Mouse (Mus musculus) hindbrain, embryonic 12.5 days (tissue): ENCODE results near the gene Hdhd3. TPM values are rescaled to one million over a fixed set of nuclear protein-coding genes. Genes with fewer than 3 reads are reported as not detected.

Source experiments
- ATAC-seq: fragments of 200-750 bp; cut with Nextera tagmentation; 2 replicates; pipeline ENCODE4 v1.8.0; 2017; ENCODE audit warnings: moderate TSS enrichment; ENCODE audit not compliant: low FRiP score
- H3K27ac ChIP-seq: fragments of 300-500 bp; sonication (generic); 2 replicates; pipeline ENCODE4 v1.5.1; 2016; ENCODE audit warnings: mild to moderate bottlenecking
- H3K27me3 ChIP-seq: fragments of 300-500 bp; sonication (generic); 2 replicates; pipeline ENCODE4 v1.6.1; 2016; ENCODE audit warnings: mild to moderate bottlenecking
- H3K36me3 ChIP-seq: fragments of 300-500 bp; sonication (generic); 2 replicates; pipeline ENCODE4 v1.6.1; 2016; ENCODE audit warnings: mild to moderate bottlenecking
- H3K4me1 ChIP-seq: fragments of 300-500 bp; sonication (generic); 2 replicates; pipeline ENCODE4 v1.6.1; 2016
- H3K4me2 ChIP-seq: fragments of 300-500 bp; sonication (generic); replicated peaks from 2 replicates; pipeline ENCODE4 v1.6.1; 2016; ENCODE audit warnings: mild to moderate bottlenecking
- H3K4me3 ChIP-seq: fragments of 300-500 bp; sonication (generic); 2 replicates; pipeline ENCODE4 v1.5.1; 2016; ENCODE audit warnings: mild to moderate bottlenecking
- H3K9ac ChIP-seq: fragments of 300-500 bp; sonication (generic); 2 replicates; pipeline ENCODE4 v1.6.1; 2016; ENCODE audit warnings: mild to moderate bottlenecking, moderate library complexity
- H3K9me3 ChIP-seq: fragments of 300-500 bp; sonication (generic); replicated peaks from 2 replicates; pipeline ENCODE4 v1.6.1; 2016; ENCODE audit warnings: mild to moderate bottlenecking
- WGBS: fragments of 180-500 bp; shearing (Covaris S2); methylation state at CpG from one replicate; pipeline ENCODE4 v1.1.7; 2016; 5-methylcytosine and 5-hydroxymethylcytosine counted together
- polyA plus RNA-seq: library from polyadenylated mRNA; unstranded; fragments of >200 nt; fragmentation: Nextera tagmentation; extraction: Ambion mirVana; gene quantifications from 2 replicates; pipeline ENCODE4 v1.2.1, GENCODE M21; 2016

Gene Hdhd3
- polyA plus RNA-seq, 1 experiment from 2014 or later: 11.8 TPM

DNA sequence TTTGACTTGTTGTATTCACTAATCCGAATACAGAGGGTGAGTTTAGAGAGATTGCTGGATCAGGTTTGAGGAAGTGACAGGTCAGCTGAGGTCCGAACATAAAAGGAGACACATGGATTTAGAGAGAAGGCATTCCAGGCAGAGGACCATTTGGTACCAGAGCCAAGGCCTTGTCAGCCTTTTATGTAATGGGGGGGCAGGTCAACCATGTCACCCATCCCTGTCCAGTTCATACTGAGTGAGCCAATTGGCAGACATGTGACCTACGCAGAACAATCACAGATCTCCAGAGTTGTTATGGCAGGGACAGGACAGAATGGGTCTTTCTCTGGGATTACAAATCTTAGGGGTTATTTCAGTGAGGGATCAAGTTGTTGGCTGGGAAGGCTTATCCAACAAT, 2.7 kb upstream of the Hdhd3 start:
- H3K4me3 ChIP-seq: no peak overlapping the region
- 0 out of 2 replicates have a peak, but pooled peaks cover 9% of the 10 kb centered on the region for H3K4me1 ChIP-seq
- H3K27ac ChIP-seq: no peak overlapping the region
- peaks cover 37% of the 10 kb centered on the region for H3K36me3 ChIP-seq
- 91% methylated on average over 3 of the region's 3 CpGs for WGBS
- no peaks in the 10 kb centered on the region for H3K9me3 ChIP-seq
- ATAC-seq: no peak
- no peak overlapping the region for H3K4me2 ChIP-seq
- peaks cover under 1% of the 10 kb centered on the region; the same call in 1 of the 2 replicates for H3K27me3 ChIP-seq
- H3K9ac ChIP-seq: no peak overlapping the region

DNA sequence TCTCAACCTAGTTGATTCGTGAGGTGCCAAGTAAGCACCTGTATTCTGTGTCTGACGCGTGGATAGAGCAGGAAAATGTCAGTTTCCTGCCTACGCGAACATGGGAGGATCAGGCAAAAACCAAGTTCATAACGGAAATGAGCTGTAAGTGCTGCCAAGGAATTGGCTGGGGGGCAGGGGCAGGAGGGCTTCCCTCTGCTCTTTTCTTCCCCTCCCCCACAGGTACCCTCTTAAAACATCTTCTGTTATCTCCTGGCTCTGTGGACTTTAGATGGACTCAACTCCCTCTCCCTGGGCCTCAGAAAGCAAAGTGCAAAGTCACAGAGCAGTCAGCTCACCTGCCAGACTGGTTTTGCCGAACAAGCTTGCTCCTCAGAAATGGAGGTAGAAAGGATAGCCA, 298 bp downstream of the Hdhd3 start:
- peaks cover 2% of the 10 kb centered on the region; the same call in 1 of the 2 replicates for H3K27me3 ChIP-seq
- 0 out of 2 replicates have a peak, but pooled peaks cover 9% of the 10 kb centered on the region for H3K4me1 ChIP-seq
- H3K27ac ChIP-seq: no peak overlapping the region
- H3K9me3 ChIP-seq: no peaks in the 10 kb centered on the region
- WGBS: 80% methylated on average over 7 of the region's 7 CpGs
- H3K4me2 ChIP-seq: no peak overlapping the region
- H3K9ac ChIP-seq: no peak overlapping the region
- peaks cover 25% of the 10 kb centered on the region for H3K36me3 ChIP-seq
- H3K4me3 ChIP-seq: no peak overlapping the region
- ATAC-seq: no peak

DNA sequence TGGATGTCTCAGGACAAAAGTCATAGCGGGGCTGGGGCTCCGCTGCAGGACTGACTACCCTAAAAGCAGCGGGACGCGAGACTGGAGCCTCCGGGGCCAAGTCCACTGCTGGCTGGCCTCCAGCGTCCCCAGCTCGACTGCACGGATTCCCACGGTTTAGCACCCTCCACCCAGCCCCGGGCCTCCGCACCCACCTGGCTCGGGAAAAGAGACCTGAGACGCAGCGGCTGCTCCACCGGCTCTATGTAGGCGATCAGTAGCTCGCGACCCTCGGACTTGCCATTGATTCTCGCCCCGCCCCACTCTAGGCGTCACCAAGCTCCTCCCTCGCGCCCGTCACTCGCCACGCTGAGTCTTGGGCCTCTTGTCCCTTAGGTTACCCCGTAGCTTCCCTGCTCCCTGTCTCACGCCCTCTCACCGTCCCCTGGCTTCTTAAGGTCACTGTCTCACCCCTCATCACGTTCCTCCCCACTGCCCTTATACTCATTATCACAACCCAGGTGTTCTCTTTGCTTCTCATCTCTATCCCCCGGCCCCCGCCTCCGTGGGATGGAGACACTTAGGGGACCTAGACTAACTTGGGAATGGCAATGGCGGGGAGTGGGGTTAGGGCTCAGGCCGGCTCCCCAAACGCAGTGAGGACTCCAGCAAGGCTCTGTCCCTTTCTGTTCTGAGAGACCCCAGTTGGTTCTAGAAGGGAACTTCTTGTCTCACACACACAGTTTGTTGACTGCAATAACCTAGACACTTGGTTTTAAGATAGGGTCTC, 1.1 kb downstream of the Hdhd3 start:
- ATAC-seq: peak; percentile 96
- 2% methylated on average over 38 of the region's 38 CpGs for WGBS
- H3K4me2 ChIP-seq: peak overlapping the region; percentile 73
- H3K4me1 ChIP-seq: 0 out of 2 replicates have a peak, but pooled peaks cover 9% of the 10 kb centered on the region
- peaks cover 24% of the 10 kb centered on the region for H3K36me3 ChIP-seq
- peak overlapping the region; percentile 74 for H3K9ac ChIP-seq
- peak overlapping the region; percentile 24 for H3K27ac ChIP-seq
- H3K9me3 ChIP-seq: no peaks in the 10 kb centered on the region
- peaks cover 2% of the 10 kb centered on the region; the same call in 1 of the 2 replicates for H3K27me3 ChIP-seq
- H3K4me3 ChIP-seq: peak overlapping the region; percentile 71

GRCm38 (mm10) chr4:62501534-62501933, 1.7 kb downstream of the Hdhd3 start:
- peaks cover 24% of the 10 kb centered on the region for H3K36me3 ChIP-seq
- 0 out of 2 replicates have a peak, but pooled peaks cover 9% of the 10 kb centered on the region for H3K4me1 ChIP-seq
- 2% methylated on average over 7 of the region's 7 CpGs for WGBS
- peaks cover 2% of the 10 kb centered on the region; the same call in 1 of the 2 replicates for H3K27me3 ChIP-seq
- ATAC-seq: peak; percentile 38
- H3K27ac ChIP-seq: peak overlapping the region; percentile 24; the same call in 1 of the 2 replicates
- H3K9ac ChIP-seq: peak overlapping the region; percentile 74
- peak overlapping the region; percentile 71 for H3K4me3 ChIP-seq
- H3K9me3 ChIP-seq: no peaks in the 10 kb centered on the region
- peak overlapping the region; percentile 73 for H3K4me2 ChIP-seq

DNA sequence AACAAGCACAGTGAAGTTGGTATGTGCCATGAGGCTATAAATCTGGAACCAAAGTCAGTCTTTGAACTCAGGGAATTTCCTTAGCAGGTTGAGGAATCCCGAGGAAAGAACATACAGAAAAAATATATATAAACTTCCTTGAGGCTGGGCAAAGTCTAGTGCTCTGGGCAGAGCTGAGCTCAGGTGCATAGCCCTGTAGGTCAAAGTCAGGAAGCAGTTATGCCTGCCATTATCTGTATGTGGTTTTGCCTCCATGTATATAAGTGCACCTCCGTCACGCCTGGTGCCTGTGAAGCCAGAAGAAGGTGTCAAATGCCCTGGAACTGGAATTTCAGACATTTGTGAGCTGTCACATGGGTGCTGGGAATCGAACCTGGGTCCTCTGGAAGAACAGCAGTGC, 2.5 kb downstream of the Hdhd3 start:
- no peak overlapping the region for H3K27ac ChIP-seq
- no peak overlapping the region for H3K9ac ChIP-seq
- H3K9me3 ChIP-seq: no peaks in the 10 kb centered on the region
- no peak overlapping the region for H3K4me2 ChIP-seq
- H3K27me3 ChIP-seq: peaks cover 2% of the 10 kb centered on the region; the same call in 1 of the 2 replicates
- peaks cover 24% of the 10 kb centered on the region for H3K36me3 ChIP-seq
- no peak for ATAC-seq
- H3K4me1 ChIP-seq: 0 out of 2 replicates have a peak, but pooled peaks cover 9% of the 10 kb centered on the region
- WGBS: 93% methylated on average over 4 of the region's 4 CpGs
- no peak overlapping the region for H3K4me3 ChIP-seq

- Histone ChIP-seq H3K36me3 (peaks cover 24% of the 10 kb centered on the region), H3K4me1 (0 out of 2 replicates have a peak, but pooled peaks cover 5% of the 10 kb centered on the region), H3K27me3 (peaks cover 2% of the 10 kb centered on the region; the same call in 1 of the 2 replicates), H3K9ac (no peak overlapping the region), H3K9me3 (no peaks in the 10 kb centered on the region), H3K27ac (no peak overlapping the region), H3K4me2 (no peak overlapping the region), H3K4me3 (no peak overlapping the region)
- WGBS: 84% methylated on average over 8 of the region's 8 CpGs
- ATAC-seq: no peak
Observed at GRCm38 (mm10) chr4:62496815-62497214, 6.5 kb downstream of the Hdhd3 start.

DNA sequence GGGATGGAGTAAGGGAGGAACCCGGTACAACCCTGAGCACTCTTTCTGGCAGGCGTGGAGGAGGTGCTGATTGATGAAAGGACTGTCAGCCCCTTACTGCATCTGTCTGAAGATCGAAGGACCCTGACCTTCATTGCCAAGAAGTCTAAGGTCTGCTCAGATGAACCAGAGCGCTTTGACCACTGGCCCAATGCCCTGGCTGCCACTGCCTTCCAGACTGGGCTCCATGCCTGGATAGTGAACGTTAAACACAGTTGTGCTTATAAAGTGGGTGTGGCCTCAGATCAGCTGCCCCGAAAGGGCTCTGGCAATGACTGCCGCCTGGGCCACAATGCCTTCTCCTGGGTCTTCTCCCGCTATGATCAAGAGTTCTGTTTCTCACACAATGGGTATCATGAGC, 7.3 kb downstream of the Hdhd3 start:
- Histone ChIP-seq H3K27ac (no peak overlapping the region), H3K4me2 (no peak overlapping the region), H3K27me3 (peaks cover 2% of the 10 kb centered on the region; the same call in 1 of the 2 replicates), H3K4me3 (no peak overlapping the region), H3K36me3 (peaks cover 24% of the 10 kb centered on the region), H3K9me3 (no peaks in the 10 kb centered on the region), H3K9ac (no peak overlapping the region), H3K4me1 (no peaks in the 10 kb centered on the region)
- WGBS: 80% methylated on average over 8 of the region's 8 CpGs
- no peak for ATAC-seq

GRCm38 (mm10) chr4:62494230-62494629, 9.0 kb downstream of the Hdhd3 start:
- Histone ChIP-seq H3K4me2 (no peak overlapping the region), H3K9ac (no peak overlapping the region), H3K36me3 (peaks cover 18% of the 10 kb centered on the region), H3K27ac (no peak overlapping the region), H3K9me3 (no peaks in the 10 kb centered on the region), H3K4me3 (no peak overlapping the region), H3K27me3 (no peaks in the 10 kb centered on the region), H3K4me1 (no peaks in the 10 kb centered on the region)
- WGBS: 69% methylated on average over 9 of the region's 9 CpGs
- no peak for ATAC-seq

DNA sequence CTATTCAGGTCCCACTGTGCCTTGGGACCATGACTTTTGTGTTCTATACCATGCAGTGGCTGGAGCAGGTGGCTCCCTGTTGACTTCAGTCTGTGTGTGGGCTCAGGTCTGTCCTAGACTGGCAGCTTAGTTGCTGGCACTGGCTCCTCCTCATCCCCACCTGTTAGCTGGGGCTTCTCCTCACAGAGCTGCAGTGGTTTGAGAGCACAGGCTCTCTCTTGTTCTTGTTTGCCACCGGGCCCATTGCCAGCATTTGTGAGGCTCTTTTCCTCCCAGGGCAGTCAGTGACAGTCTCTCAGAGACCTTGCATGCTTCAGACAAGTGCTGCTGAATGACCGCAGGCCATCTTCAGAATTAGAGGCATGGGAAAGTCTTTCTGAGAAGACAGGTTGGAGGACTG, 10.6 kb downstream of the Hdhd3 start:
- no peak for ATAC-seq
- H3K4me2 ChIP-seq: no peak overlapping the region

DNA sequence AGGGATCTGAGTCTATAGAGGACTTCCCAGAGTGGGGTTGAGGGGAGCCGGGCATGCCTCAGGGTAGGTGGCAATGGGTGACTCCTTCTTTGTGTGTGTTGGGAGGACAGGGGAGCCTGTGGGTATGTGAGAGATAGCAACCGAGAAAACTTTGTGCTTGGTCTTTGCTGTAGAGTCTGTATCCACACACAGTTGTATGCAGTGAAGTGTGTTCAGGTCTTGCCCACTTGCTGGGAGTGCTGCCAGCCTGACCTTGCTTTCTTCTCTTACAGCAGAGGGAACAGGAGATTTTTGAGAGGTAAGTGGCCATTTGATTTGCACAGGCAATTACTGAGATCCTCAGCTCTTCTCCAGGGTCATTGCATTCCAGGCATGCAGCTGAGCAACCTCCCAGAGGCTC, 15.4 kb downstream of the Hdhd3 start:
- no peak for ATAC-seq

More for the DNA sequence above, 10.6 kb downstream of the Hdhd3 start:
- H3K4me1 ChIP-seq: no peaks in the 10 kb centered on the region
- H3K36me3 ChIP-seq: 0 out of 2 replicates have a peak, but pooled peaks cover 4% of the 10 kb centered on the region
- no peak overlapping the region for H3K27ac ChIP-seq
- no peaks in the 10 kb centered on the region for H3K9me3 ChIP-seq
- no peak overlapping the region for H3K4me3 ChIP-seq
- H3K27me3 ChIP-seq: no peaks in the 10 kb centered on the region
- WGBS: 93% methylated on average over 2 of the region's 2 CpGs
- H3K9ac ChIP-seq: no peak overlapping the region

DNA sequence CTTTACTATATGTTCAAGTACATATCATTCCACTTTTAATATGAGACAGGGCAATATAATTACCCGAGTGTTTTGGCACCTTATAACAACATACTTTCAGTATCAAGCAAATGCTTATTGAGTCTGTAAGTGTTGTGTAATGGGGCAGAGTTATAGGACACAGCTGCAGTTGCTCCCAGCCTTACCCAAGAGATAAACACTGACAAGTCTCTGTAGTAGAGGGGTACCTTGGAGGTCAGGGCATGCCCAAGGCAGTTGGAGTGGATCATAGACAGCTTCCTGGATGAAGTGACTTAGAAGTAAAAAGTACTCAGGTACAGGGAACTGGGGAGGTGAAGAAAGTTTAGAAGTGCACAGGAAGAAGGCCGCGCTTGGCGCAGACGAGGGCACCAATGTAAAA, 16.1 kb downstream of the Hdhd3 start:
- no peak overlapping the region for H3K9ac ChIP-seq
- H3K27ac ChIP-seq: no peak overlapping the region
- 91% methylated on average over 5 of the region's 5 CpGs for WGBS
- ATAC-seq: no peak
- no peak overlapping the region for H3K4me2 ChIP-seq
- no peak overlapping the region for H3K4me3 ChIP-seq
- H3K36me3 ChIP-seq: no peaks in the 10 kb centered on the region
- H3K4me1 ChIP-seq: no peaks in the 10 kb centered on the region
- H3K27me3 ChIP-seq: peaks cover 5% of the 10 kb centered on the region; the same call in 1 of the 2 replicates
- H3K9me3 ChIP-seq: no peaks in the 10 kb centered on the region

More for the DNA sequence above, 15.4 kb downstream of the Hdhd3 start:
- Histone ChIP-seq H3K27me3 (no peaks in the 10 kb centered on the region; the same call in 1 of the 2 replicates), H3K4me2 (no peak overlapping the region), H3K36me3 (no peaks in the 10 kb centered on the region), H3K4me3 (no peak overlapping the region), H3K9ac (no peak overlapping the region), H3K27ac (no peak overlapping the region), H3K9me3 (no peaks in the 10 kb centered on the region), H3K4me1 (no peaks in the 10 kb centered on the region)
- WGBS: 78% methylated on average over 2 of the region's 2 CpGs

- Histone ChIP-seq H3K36me3 (no peaks in the 10 kb centered on the region), H3K4me1 (no peaks in the 10 kb centered on the region), H3K4me3 (no peak overlapping the region), H3K9me3 (no peaks in the 10 kb centered on the region), H3K4me2 (no peak overlapping the region), H3K27ac (no peak overlapping the region), H3K27me3 (peaks cover 13% of the 10 kb centered on the region), H3K9ac (no peak overlapping the region)
- WGBS: 91% methylated on average over 15 of the region's 15 CpGs
- ATAC-seq: no peak
Observed at GRCm38 (mm10) chr4:62486162-62486696, 17.0 kb downstream of the Hdhd3 start.
